Mouse (Mus musculus) mouse embryonic stem cell (cell line): ENCODE measurements around the gene Myof.

Experiments
- in situ Hi-C, 2 experiments: fragments of 300-500 bp; cut with MboI; formaldehyde crosslinking; loops; 1 replicate in 1 of 2; 3 replicates in 1 of 2; pipeline ENCODE4 v1.14.3; 2019 to 2020; ENCODE audit warnings: low sequenced_read_pairs in 2 of 2, low pct_unique_long_range_greater_than_20kb in 1 of 2, mixed read lengths in 1 of 2; ENCODE audit not compliant: unreplicated experiment in 1 of 2

Gene Myof

GRCm38 (mm10) chr19:38053227-38054041 is 10.1 kb upstream of the Myof start:
- in situ Hi-C loops, result loop anchor here in 1 of 2 experiments (25.0 kb wide), 1 partner anchor 284 kb away; no protein-coding TSS in a partner anchor

- in situ Hi-C loops, result loop anchor here (10.0 to 25.0 kb wide), 2 partner anchors 95 to 288 kb away; no protein-coding TSS in a partner anchor
Measured at GRCm38 (mm10) chr19:38049686-38050085, 6.3 kb upstream of the Myof start.

DNA sequence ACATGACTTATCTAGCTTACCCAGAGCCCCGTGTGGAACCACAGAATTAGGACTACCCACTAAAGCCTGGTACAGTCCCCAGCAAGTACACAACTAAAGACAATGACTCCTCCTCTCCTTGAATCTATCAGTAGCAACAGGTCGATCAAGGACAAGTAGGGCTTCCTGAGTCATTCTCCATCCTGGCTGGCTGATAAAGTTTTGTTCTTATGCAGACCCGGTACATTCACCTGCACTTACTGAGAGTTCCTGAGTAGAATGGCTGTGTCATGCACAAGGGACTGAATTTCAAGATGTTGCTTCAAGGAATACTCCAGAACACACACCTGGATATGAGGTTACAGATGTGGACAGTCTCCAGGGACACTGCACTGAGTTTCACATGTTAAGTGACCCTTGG is 1.8 kb upstream of the Myof start:
- in situ Hi-C loops, result loop anchor here in 1 of 2 experiments (10.0 kb wide), 1 partner anchor 90 kb away; no protein-coding TSS in a partner anchor

- in situ Hi-C loops, result loop anchor here in 1 of 2 experiments (10.0 kb wide), 1 partner anchor 87 kb away; no protein-coding TSS in a partner anchor
Measured at GRCm38 (mm10) chr19:38042261-38042722, 1.1 kb downstream of the Myof start.

GRCm38 (mm10) chr19:38038267-38038666 is 5.1 kb downstream of the Myof start:
- in situ Hi-C loops, result no loop called here

DNA sequence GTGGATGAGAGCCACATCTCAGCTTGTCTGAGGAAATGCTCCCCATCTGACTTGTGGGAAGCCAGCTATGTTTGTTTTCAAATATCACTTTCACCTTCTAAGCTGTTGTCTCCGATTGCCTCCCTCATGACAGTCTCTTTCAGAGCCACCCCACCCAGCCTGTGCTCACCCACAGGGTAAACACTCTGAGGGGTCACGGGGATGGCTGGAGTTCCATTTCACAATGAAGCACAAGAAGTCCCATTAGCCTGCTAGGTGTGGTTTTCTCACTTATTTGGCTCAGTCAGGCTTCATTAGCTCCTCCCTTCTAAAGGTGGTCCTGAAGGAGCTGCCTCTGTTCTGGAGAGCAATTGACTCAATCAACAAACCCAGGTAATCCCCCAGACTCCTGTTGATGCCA is 7.6 kb downstream of the Myof start:
- in situ Hi-C loops, result no loop called here

GRCm38 (mm10) chr19:38034696-38035095 is 8.7 kb downstream of the Myof start:
- in situ Hi-C loops, result no loop called here

- in situ Hi-C loops, result no loop called here
Measured at GRCm38 (mm10) chr19:38033735-38034057, 9.7 kb downstream of the Myof start.

GRCm38 (mm10) chr19:38032993-38033734 is 10.2 kb downstream of the Myof start:
- in situ Hi-C loops, result no loop called here

DNA sequence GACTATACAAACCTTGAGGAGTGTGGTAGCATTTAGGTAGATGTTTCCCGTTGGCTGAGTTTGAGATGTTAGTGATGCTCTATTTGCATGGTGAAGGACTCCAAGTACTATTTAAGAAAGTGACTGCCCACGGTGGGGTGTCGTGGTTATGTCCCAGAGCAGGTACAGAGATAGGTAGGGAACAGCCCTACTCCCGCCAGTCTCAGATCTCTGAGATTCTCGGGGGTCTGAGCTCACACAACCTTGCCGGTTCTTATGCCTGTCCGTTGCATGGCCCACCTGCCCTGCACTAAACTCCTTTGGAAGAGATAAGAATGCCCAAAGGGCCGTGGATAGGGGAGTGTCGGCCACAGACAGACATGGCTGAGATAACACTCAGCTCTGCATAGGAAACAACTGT is 12.2 kb downstream of the Myof start:
- in situ Hi-C loops, result no loop called here

DNA sequence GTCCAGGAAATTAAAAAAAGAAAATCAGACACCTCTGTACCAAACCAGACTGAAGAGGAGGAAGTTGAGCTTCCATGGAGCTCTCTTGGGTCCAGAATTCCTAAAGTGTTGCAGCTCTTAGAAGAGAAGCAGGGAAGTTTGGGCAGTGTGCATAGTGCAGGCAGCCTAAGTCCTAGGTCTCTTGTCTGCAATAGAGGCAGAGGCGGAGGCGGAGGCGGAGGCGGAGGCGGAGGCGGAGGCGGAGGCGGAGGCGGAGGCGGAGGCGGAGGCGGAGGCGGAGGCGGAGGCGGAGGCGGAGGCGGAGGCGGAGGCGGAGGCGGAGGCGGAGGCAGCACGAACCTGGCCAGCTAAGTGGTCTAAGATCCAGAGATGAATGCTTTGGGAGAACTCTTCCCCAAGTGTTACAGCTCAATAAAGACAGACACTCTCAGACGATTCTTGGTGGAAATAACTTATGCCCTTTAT is 12.7 kb downstream of the Myof start:
- in situ Hi-C loops, result no loop called here

GRCm38 (mm10) chr19:38029871-38030270 is 13.5 kb downstream of the Myof start:
- in situ Hi-C loops, result no loop called here

GRCm38 (mm10) chr19:38029292-38029691 is 14.1 kb downstream of the Myof start:
- in situ Hi-C loops, result no loop called here

- in situ Hi-C loops, result no loop called here
Measured at GRCm38 (mm10) chr19:38027881-38028521, 15.4 kb downstream of the Myof start.

DNA sequence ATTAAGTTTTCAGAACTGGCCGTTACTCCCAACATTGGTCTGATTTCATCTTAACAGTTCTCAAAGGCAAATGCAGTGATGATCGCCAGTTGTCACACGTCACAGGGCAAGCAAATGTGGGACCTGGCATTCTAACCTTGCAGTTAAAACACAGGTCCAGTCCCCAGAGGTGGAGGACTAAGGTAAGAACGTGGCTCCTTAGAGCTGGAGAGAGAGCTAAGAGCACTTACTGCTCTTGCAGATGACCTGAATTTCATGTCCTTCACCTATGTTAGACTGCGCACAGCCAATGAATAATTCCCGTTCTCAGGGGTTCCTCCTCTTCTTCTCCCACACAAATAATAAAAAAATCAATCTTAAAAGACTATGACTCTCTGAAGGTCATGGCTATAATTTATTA is 16.0 kb downstream of the Myof start:
- in situ Hi-C loops, result no loop called here

DNA sequence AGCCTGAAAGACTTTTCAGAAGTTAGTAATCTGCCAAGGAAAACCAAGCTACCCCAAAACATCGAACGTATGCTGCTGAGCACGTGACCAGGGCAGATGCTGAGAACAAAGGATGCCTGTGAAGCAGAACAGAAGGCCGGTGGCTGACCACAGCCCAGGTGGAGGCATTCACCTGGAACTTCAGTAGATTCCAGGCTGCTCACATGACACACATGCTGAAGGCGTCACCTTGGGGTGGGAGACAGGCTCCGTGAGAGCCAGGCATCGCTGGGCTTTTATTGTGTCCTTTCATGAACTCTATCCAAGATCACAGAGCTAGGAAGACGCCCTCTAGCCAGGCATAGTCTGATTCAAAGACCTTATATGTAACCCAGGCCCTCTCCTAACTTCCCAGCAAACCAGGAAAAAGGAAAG is 17.2 kb downstream of the Myof start:
- in situ Hi-C loops, result no loop called here

DNA sequence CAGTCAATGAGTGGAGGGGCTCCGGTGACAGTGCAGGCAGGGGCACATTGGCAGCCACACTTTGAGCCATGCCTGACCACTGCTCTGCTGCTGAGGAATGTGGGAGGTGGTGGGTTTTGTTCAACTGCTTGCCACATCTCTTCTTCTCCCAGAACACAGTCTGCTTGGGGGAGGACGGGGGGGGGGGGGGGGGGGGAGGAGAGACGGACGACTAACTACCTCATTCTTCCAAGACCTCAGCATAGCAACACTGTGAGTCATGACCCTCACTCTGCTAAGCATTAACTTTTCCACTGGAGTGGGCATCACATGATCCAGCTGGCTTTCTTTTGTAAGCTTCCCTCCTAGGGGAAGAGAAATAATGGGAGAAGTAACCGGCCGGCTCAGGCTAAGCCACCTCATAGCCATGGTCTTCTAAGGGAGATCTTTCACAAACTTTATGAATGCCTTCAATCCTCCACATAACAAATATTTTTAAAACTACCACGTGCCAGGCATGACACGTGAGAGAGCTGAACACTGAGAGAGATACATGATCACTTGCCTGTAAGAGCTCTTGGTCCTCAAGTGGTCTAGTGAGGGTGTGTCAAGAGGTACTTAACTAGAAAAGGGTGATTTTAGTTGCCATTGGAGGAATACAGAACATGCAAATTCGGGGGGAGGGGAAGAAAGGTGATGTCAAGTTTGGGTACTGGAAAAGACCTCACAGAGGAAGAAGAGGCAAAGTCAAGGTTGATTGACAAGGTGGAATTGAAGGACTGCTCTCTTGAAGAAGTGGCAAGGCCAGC is 17.9 kb downstream of the Myof start:
- in situ Hi-C loops, result no loop called here

DNA sequence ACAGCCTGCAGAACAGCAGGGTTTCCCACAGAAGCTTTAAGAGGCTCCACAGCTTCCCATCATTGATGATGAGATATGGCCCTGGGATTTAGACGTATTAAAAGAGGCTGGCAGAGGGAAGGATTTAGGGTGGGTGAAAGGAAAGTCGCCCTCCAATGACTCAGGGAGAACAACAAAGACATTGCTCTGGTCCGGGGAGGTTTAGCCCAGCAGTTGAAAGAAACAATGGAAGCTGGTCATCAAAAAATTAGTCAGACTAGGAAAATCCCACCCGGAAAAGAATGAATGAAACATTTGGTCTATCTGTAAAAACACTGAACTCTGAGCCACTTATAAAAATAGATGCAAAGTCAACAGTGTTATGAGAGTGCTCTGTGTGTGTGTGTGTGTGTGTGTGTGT is 19.8 kb downstream of the Myof start:
- in situ Hi-C loops, result no loop called here
